Mouse (Mus musculus) small intestine, adult 2 months (tissue): ENCODE data around the gene Hspb9.

Experiments
- CTCF ChIP-seq: fragments of 200-500 bp; IDR thresholded peaks from 2 replicates; pipeline ENCODE4 v1.5.1; 2012; ENCODE audit warnings: low read depth, mild to moderate bottlenecking, control low read depth, inconsistent platforms, low read length, moderate library complexity, mixed read lengths; ENCODE audit not compliant: insufficient replicate concordance, insufficient read length; ENCODE audit errors: extremely low read depth
- POLR2A ChIP-seq: fragments of 200-500 bp; IDR thresholded peaks from 2 replicates; pipeline ENCODE4 v1.6.1; 2012; ENCODE audit warnings: low read depth, mild to moderate bottlenecking, control low read depth, inconsistent platforms, low read length, moderate library complexity

GRCm38 (mm10) chr11:100749469-100749868, 35.8 kb downstream of the Hspb9 start:
- TF ChIP-seq CTCF (no peak), POLR2A (no peak)
